Mouse (Mus musculus): ENCODE results near the gene Pagr1b.

DNA sequence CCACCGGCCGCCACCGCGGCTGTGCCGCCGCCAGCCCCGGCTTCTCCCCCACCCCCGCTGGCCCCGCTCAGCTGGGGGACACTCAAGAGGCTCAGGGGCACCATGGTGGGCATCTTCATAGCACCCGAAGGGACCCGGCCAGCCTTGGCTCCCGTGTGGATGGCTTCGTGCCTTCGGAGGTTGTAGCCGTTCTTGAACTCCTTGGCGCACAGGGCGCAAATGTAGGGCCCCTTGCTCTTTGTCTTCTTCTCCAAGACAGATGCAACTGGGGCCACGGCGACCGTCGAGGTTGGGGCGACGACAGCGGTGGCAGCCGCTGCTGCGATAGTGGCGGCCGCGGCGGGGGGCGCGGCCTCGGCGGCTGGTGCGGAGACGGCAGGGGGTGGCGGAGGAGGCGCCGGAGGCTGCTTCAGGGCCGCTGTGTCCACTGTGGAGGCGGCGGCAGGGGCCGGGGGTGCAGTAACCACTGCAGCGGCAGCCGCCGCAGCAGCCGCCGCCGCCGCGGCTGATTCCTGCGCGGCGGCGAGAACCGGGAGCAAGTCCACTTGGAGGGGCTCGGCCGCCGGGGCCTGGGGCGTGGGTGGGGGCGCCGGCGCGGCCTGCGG, 9.4 kb upstream of the Pagr1b start:
- TF ChIP-seq GATA1 (IDR thresholded peaks at IDR 0.05; ENCODE audit: low read length), result no peak
- no peak for TF ChIP-seq TAL1 (IDR thresholded peaks at IDR 0.05; ENCODE audit: low read length)

Measured in erythroblast, embryonic 14.5 days (primary cell).